Mouse (Mus musculus) ES-CJ7 (cell line): Measurements from ENCODE around the gene Mapk3.
A peak's percentile ranks its signal among the peaks of the same experiment; 100 is the strongest.

ENCODE experiments used
- DNase-seq: peaks from one replicate; pipeline ENCODE4 v3.0.0; 2011; ENCODE audit warnings: low read depth, low spot score

The Mapk3 gene

DNA sequence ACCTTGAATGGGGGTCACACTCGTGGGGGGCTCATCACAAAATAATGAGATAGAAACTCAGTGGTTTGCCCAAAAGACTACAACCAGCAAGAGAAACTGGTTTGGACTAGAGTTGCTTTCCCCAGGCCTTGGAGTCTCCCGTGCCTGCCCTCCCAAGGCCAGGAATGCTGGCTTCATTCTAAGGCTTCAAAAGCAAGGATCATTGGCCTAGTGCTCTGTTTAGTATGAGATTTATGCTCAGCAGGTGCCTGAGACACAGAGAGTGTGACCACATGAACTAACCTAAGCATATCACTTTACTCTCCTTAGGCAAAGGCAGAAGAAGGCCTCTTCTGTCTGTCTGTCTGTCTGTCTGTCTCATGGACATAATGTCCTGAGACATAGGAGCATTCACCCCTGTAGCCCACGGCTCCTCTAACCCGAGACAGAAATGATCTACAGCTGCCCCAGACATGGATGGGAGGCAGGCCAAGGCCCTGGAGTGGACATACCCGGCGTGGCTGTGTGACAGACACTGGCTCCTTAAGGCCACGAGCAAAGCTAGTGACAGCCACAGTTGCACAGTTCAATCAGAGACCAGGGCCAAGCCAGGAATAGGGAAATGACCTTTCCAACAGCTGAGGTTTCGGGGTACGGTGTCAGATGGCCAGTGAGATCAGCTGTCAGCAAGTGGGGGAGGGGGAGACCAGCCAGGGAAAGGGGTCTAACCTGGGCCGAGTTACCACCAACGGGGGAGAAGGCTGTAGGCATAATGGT lies 42.9 kb downstream of the Mapk3 start:
- no peak for DNase-seq

DNA sequence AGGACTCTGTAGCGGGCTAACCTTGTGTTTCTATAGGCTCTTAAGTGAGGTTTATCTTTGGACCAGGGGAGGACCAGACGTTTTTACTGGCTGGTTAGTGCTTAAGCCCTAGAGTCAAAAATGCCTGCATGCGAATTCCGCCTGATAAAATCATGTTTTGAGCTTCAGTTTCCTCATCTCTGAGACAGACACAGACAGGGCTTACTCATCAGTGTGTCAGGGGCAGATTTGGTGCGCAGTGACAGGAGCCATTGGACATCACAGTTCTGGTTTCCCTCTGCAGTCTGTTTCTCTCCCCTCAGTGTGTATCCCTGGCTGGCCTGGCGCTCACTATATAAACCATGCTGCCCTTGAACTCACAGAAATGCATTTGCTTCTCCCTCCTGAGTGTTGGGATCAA lies 43.8 kb downstream of the Mapk3 start:
- DNase-seq, result no peak

DNA sequence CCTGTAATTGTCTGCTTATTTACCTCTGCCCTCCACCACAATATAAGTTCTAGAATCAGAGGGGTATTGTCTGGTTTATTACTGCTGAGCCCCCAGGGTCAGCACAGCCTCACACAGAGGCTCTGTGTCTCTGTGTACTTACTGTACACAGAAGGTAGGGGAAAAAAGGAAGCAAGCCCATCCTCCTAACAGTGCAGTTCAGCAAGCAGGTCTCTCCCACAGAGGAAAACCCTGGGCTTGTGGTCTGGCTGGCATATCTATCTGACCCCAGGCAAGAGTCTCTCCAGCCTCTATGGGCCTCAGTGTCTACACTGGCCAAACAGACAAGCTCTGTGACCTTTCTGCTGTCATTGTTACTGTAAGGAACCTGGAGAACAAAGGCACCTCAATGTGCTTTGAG lies 44.4 kb downstream of the Mapk3 start:
- no peak for DNase-seq

DNA sequence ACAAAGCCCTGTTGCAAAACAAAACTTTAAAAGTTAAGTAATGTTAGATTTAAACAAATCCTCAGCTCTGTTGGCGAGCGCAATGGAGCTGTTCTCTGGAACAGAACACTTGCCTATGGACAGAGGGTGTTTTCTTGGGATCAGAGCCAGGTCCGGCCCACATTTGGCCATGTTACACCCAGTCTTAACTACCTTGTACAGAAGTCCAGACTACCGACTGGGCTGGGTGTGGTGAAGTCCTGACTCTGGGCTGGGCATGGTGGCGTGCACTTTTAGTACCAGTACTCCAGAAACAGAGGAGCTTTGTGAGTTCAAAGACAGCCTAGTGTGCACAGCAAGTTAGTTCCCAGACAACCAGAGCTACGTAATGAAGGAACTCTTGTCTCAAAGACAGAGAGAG lies 47.6 kb downstream of the Mapk3 start:
- no peak for DNase-seq

DNA sequence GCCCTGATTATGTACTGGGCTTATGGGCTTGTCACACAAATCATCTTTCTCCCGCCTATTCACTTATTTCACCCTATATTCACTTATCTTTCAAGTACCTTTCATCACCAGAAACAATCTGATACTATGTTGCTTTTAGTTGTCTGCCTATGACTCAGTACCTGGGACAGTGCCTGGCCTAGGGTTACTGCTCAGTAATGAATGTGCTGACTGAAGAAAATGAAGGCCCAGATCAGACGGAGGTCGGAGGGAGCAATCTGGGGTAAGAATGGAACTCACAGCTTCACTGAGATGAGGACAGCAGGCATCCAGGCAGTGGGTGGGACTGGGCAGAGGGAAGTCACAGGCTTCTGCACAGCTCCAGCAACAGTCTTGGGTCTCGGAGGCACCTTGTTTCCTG lies 48.0 kb downstream of the Mapk3 start:
- no peak for DNase-seq

DNA sequence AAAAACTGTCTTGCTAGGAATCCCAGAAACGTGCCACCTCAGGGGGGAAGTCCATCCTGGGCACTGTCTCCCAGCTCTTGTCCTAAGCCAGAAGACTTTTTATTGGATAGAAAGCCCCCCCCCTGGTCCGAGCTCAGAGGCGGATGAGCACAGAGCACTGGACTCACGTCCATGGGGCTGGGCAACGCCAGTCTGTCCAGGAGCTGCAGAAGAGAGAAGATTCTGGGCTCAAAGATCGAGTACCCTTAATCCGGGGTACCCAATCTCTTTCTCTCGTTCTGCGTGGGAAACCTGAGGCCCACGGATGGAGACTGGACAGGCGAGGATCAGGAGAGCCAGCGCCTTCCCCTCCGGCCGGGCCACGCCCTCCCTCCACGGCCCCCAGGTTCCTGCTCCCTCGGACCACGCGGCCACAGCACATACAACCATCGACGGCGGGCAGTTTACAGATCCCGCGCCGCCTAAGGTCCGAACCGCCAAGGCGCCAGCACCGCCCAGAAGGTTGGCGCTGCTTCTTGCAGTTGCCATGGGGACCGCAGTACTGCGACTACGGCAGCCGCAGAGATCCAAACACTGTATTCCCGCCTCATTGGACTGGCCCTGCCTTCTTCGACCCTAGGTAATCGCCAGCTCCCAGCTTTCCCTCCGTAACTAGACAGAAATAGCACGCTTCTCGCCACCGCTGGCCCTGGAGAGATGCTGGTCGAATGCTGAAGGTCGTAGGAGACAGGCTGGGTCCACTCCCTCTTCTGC lies 49.5 kb downstream of the Mapk3 start:
- DNase-seq, result peak; percentile 91

DNA sequence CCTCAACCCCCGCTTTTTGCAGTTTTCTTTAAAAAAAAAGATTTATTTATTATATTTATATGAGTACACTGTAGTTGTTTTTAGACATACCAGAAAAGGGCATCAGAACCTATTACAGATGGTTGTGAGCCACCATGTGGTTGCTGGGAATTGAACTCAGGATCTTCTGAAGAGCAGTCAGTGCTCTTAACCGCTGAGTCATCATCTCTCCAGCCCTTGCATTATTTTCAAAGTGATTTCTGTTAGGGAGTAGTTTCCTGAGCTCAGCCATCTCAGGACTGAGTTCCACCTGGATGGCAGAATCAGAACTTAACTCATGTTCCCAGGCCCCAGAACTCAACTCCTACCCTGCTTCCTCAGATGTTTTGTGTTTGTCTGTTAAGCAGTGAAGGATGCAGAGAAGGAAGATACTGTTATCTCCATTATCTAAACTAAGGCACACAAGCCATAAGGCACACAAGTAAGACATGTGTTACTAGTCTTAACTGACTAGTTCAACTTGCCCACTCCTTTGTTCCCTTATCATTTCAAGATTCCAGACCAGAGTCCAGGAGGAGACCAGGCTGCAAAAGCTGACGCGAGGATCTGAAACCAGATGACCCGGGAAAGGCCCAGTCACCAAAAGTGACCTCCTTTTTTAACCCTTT lies 50.4 kb downstream of the Mapk3 start:
- DNase-seq, result no peak
